Mouse (Mus musculus) liver, embryonic 14.5 days (tissue): ENCODE results near the gene Ces2c. TPM values are rescaled to one million over a fixed set of nuclear protein-coding genes. Genes with fewer than 3 reads are reported as not detected.
"Not testable (repeated sequence)": the region's sequence is repeated elsewhere in the genome, so short reads cannot be mapped to it uniquely, and the experiment has no call there.

ENCODE experiments used
- ATAC-seq: fragments of 200-750 bp; cut with Nextera tagmentation; 2 replicates; pipeline ENCODE4 v1.8.0; 2017; ENCODE audit warnings: moderate number of reproducible peaks, mild to moderate bottlenecking, moderate library complexity; ENCODE audit not compliant: insufficient read depth
- DNase-seq, 3 experiments: peaks; one replicate each; pipeline ENCODE4 v3.0.0-alpha.2; 2012 to 2013; ENCODE audit warnings: low read depth in 3 of 3, low spot score in 3 of 3
- H3K27ac ChIP-seq: fragments of 300-500 bp; sonication (generic); 2 replicates; pipeline ENCODE4 v1.5.1; 2014; ENCODE audit warnings: moderate library complexity, mild to moderate bottlenecking, control low read depth, inconsistent platforms
- H3K27me3 ChIP-seq: fragments of 300-500 bp; sonication (generic); 2 replicates; pipeline ENCODE4 v1.6.1; 2014; ENCODE audit warnings: mild to moderate bottlenecking, low read length, moderate library complexity; ENCODE audit not compliant: control insufficient read depth, insufficient read depth
- H3K36me3 ChIP-seq: fragments of 300-500 bp; sonication (generic); replicated peaks from 2 replicates; pipeline ENCODE4 v1.6.1; 2014; ENCODE audit warnings: low read depth; ENCODE audit not compliant: control insufficient read depth, insufficient read depth
- H3K4me1 ChIP-seq, 2 experiments: fragments of 200-500 bp in 1 of 2; fragments of 300-500 bp in 1 of 2; sonication (generic) in 1 of 2; replicated peaks; 2 replicates each; pipeline ENCODE4 v1.6.1; 2012 to 2014; ENCODE audit warnings: antibody characterized with exemption in 1 of 2, inconsistent platforms in 1 of 2, low read length in 1 of 2; ENCODE audit not compliant: control insufficient read depth in 2 of 2, insufficient read depth in 2 of 2
- H3K4me2 ChIP-seq: fragments of 300-500 bp; sonication (generic); 2 replicates; pipeline ENCODE4 v1.6.1; 2014; ENCODE audit warnings: low read depth, mild to moderate bottlenecking, control low read depth, moderate library complexity
- H3K4me3 ChIP-seq, 2 experiments: fragments of 200-500 bp in 1 of 2; fragments of 300-500 bp in 1 of 2; sonication (generic) in 1 of 2; 2 replicates each; pipeline ENCODE4 v1.5.1; 2012 to 2014; ENCODE audit warnings: low read depth in 2 of 2, low read length in 2 of 2, mild to moderate bottlenecking in 2 of 2, control low read depth in 1 of 2, inconsistent platforms in 1 of 2, moderate library complexity in 1 of 2; ENCODE audit not compliant: insufficient read depth in 1 of 2
- H3K9ac ChIP-seq: fragments of 300-500 bp; sonication (generic); replicated peaks from 2 replicates; pipeline ENCODE4 v1.6.1; 2014; ENCODE audit warnings: mild to moderate bottlenecking, control low read depth, moderate library complexity
- H3K9me3 ChIP-seq: fragments of 300-500 bp; sonication (generic); 2 replicates; pipeline ENCODE4 v1.6.1; 2016; ENCODE audit warnings: low read length, mixed read lengths; ENCODE audit not compliant: control insufficient read depth
- CTCF ChIP-seq: IDR thresholded peaks from 2 replicates; pipeline ENCODE4 v1.5.1; 2016; ENCODE audit warnings: antibody characterized with exemption, low read depth, control low read depth
- EP300 ChIP-seq: IDR thresholded peaks from 2 replicates; pipeline ENCODE4 v1.6.1; 2016; ENCODE audit warnings: antibody characterized with exemption, low read depth
- WGBS: fragments of 180-500 bp; shearing (Covaris S2); extraction: QIAGEN DNeasy Blood & Tissue Kit; methylation state at CpG from one replicate; pipeline ENCODE4 v1.1.7; 2014; ENCODE audit not compliant: insufficient replicate concordance; 5-methylcytosine and 5-hydroxymethylcytosine counted together
- polyA plus RNA-seq, 2 experiments: library from polyadenylated mRNA; depleted of rRNA in 1 of 2; stranded (reverse) in 1 of 2; unstranded in 1 of 2; fragments of >200 nt; fragmentation: Nextera tagmentation in 1 of 2; extraction: Ambion mirVana in 1 of 2; gene quantifications; 2 replicates each; pipeline versions ENCODE4 v1.2.1 to v1.2.3; 2012 to 2014

Gene Ces2c
- polyA plus RNA-seq, 2 experiments, result 0.06 to 0.18 TPM

- H3K4me1 ChIP-seq, result no peaks in the 10 kb centered on the region
- no peak overlapping the region for H3K27ac ChIP-seq
- no peak overlapping the region for H3K9ac ChIP-seq
- no peak overlapping the region for H3K4me3 ChIP-seq
- TF ChIP-seq EP300 (no peak), CTCF (no peak)
- no peak for DNase-seq
- ATAC-seq, result no peak
- no peaks in the 10 kb centered on the region for H3K9me3 ChIP-seq
- WGBS, result 43% methylated on average over 1 of the region's 1 CpGs
- H3K4me2 ChIP-seq, result no peak overlapping the region
- H3K36me3 ChIP-seq, result no peaks in the 10 kb centered on the region
- H3K27me3 ChIP-seq, result no peaks in the 10 kb centered on the region
Measured at GRCm38 (mm10) chr8:104826912-104827311, 20.0 kb upstream of the Ces2c start.

GRCm38 (mm10) chr8:104828221-104828620 is 18.6 kb upstream of the Ces2c start:
- 32% methylated on average over 3 of the region's 3 CpGs for WGBS
- TF ChIP-seq CTCF, result no peak
- TF ChIP-seq EP300, result no peak

GRCm38 (mm10) chr8:104831440-104831839 is 15.4 kb upstream of the Ces2c start, which contains the start of gene Ces2b:
TSS of gene Ces2b (plus strand) at chr8:104831572.
- H3K27ac ChIP-seq, result no peak within 1 kb of the TSS
- no peaks in the 10 kb centered on the region for H3K4me1 ChIP-seq
- H3K4me3 ChIP-seq, result no peak within 1 kb of the TSS
- TF ChIP-seq EP300 (no peak), CTCF (no peak)
- 15% methylated on average over 5 of the region's 5 CpGs for WGBS
- no peaks in the 10 kb centered on the region for H3K27me3 ChIP-seq
- no peaks in the 10 kb centered on the region for H3K9me3 ChIP-seq
- H3K36me3 ChIP-seq, result no peaks in the 10 kb centered on the region
- no peak within 1 kb of the TSS for H3K9ac ChIP-seq
- H3K4me2 ChIP-seq, result no peak within 1 kb of the TSS
- ATAC-seq (no peak), DNase-seq (no peak)

More at GRCm38 (mm10) chr8:104828221-104828620, 18.6 kb upstream of the Ces2c start:
- Histone ChIP-seq H3K9me3 (no peaks in the 10 kb centered on the region), H3K4me1 (no peaks in the 10 kb centered on the region), H3K27ac (no peak overlapping the region), H3K4me2 (no peak overlapping the region), H3K36me3 (no peaks in the 10 kb centered on the region), H3K9ac (no peak overlapping the region), H3K27me3 (no peaks in the 10 kb centered on the region), H3K4me3 (no peak overlapping the region)
- DNase-seq (no peak), ATAC-seq (no peak)

GRCm38 (mm10) chr8:104841360-104842078 is 5.3 kb upstream of the Ces2c start:
- no peaks in the 10 kb centered on the region for H3K9me3 ChIP-seq
- no peak for ATAC-seq
- H3K27me3 ChIP-seq, result no peaks in the 10 kb centered on the region
- no peaks in the 10 kb centered on the region for H3K4me1 ChIP-seq
- DNase-seq, result no peak
- no peak overlapping the region for H3K4me2 ChIP-seq
- no peak overlapping the region for H3K4me3 ChIP-seq
- no peaks in the 10 kb centered on the region for H3K36me3 ChIP-seq
- 46% methylated on average over 3 of the region's 3 CpGs for WGBS
- H3K9ac ChIP-seq, result no peak overlapping the region
- no peak overlapping the region for H3K27ac ChIP-seq
- no peak for TF ChIP-seq EP300
- TF ChIP-seq CTCF, result no peak

- H3K36me3 ChIP-seq, result no peaks in the 10 kb centered on the region
- no peak for ATAC-seq
- DNase-seq, result no peak
- no peak overlapping the region for H3K9ac ChIP-seq
- H3K27ac ChIP-seq, result no peak overlapping the region
- WGBS, result 39% methylated on average over 4 of the region's 4 CpGs
- H3K4me3 ChIP-seq, result no peak overlapping the region
- no peaks in the 10 kb centered on the region for H3K27me3 ChIP-seq
- no peaks in the 10 kb centered on the region for H3K4me1 ChIP-seq
- no peak overlapping the region for H3K4me2 ChIP-seq
- H3K9me3 ChIP-seq, result no peaks in the 10 kb centered on the region
- TF ChIP-seq EP300 (no peak), CTCF (no peak)
Measured at GRCm38 (mm10) chr8:104847741-104848462, 1.0 kb downstream of the Ces2c start.

GRCm38 (mm10) chr8:104866844-104867531 is 20.1 kb downstream of the Ces2c start:
- not testable (repeated sequence) for H3K4me2 ChIP-seq, H3K4me1 ChIP-seq, DNase-seq, H3K9ac ChIP-seq, ATAC-seq, H3K27ac ChIP-seq, H3K27me3 ChIP-seq, H3K4me3 ChIP-seq, H3K36me3 ChIP-seq, H3K9me3 ChIP-seq
- no CpG with 5 or more reads among the region's 4 CpGs for WGBS

- not testable (repeated sequence) for H3K9me3 ChIP-seq, H3K4me3 ChIP-seq, H3K9ac ChIP-seq, H3K4me2 ChIP-seq, H3K27ac ChIP-seq, H3K36me3 ChIP-seq, DNase-seq, H3K4me1 ChIP-seq, H3K27me3 ChIP-seq, ATAC-seq
- no CpG with 5 or more reads among the region's 2 CpGs for WGBS
Measured at GRCm38 (mm10) chr8:104868876-104869275, 22.0 kb downstream of the Ces2c start.
